ENCODE assay signal across 16 mouse cellular contexts in genomic region chr1:177643662-177644061, GRCm38 (mm10).
DNase-seq lines count a peak whose midpoint lies in the region; ATAC-seq and TF ChIP-seq lines count a peak whose summit lies in the region.
"Had no signal": no experiment of that assay in that cellular context is flagged by ENCODE, and none has a peak within 500 bp of the region (broad histone marks: within the 10 kb centered on the region; RNA-seq: fewer than 3 reads in every experiment).

No protein-coding gene starts in this region.

- TF ChIP-seq POLR2A in bone marrow macrophage, adult 2 months (IDR thresholded peaks at IDR 0.05; ENCODE audit: borderline replicate concordance, low read depth, low read length), result no peak

- H3K9ac ChIP-seq in hindbrain, postnatal 0 days (replicated peaks; ENCODE audit: low read length), result no peak overlapping the region
- no peak overlapping the region for H3K9ac ChIP-seq in hindbrain, embryonic 13.5 days
- no peak overlapping the region for H3K9ac ChIP-seq in intestine, embryonic 15.5 days
- H3K9ac ChIP-seq: heart, embryonic 12.5 days had no signal

- peak; percentile 66 for DNase-seq in hindbrain, postnatal 0 days (ENCODE audit: low spot score)
- DNase-seq in cerebellum, adult 18-20 months, result peak; percentile 69 to 71
- DNase-seq in thymus, postnatal 25 days, result no peak
- no peak for DNase-seq in spleen, adult 12 weeks (ENCODE audit: low spot score)
- DNase-seq in thymus, postnatal 10 days (ENCODE audit: low spot score in 2 of 2), result no peak
- DNase-seq: embryo, embryonic 11 days; heart, postnatal 4 days; lung, adult 2 months; right cerebral cortex, adult 18-20 months; thymus, adult 2 months had no signal

- no peak overlapping the region for H3K4me3 ChIP-seq in hindbrain, postnatal 0 days (ENCODE audit: low read length)
- no peak overlapping the region for H3K4me3 ChIP-seq in hindbrain, embryonic 13.5 days
- no peak overlapping the region for H3K4me3 ChIP-seq in bone marrow macrophage, adult 2 months (ENCODE audit: insufficient read depth, low read length)
- H3K4me3 ChIP-seq in intestine, embryonic 15.5 days (replicated peaks), result no peak overlapping the region
- H3K4me3 ChIP-seq: erythroblast, embryonic 14.5 days; heart, embryonic 12.5 days; megakaryocyte, embryonic 14.5 days had no signal

- 0 out of 2 replicates have a peak overlapping the region, but pooled peaks have one; percentile 4 for H3K27ac ChIP-seq in hindbrain, postnatal 0 days
- no peak overlapping the region for H3K27ac ChIP-seq in hindbrain, embryonic 13.5 days
- H3K27ac ChIP-seq in bone marrow macrophage, adult 2 months (ENCODE audit: insufficient read depth, low read depth, low read length), result peak overlapping the region; percentile 52
- H3K27ac ChIP-seq in intestine, embryonic 15.5 days, result 0 out of 2 replicates have a peak overlapping the region, but pooled peaks have one; percentile 17

- 66% methylated on average over 3 of the region's 3 CpGs for WGBS in hindbrain, postnatal 0 days
- WGBS in hindbrain, embryonic 13.5 days, result 83% methylated on average over 3 of the region's 3 CpGs
- 90% methylated on average over 3 of the region's 3 CpGs for WGBS in intestine, embryonic 15.5 days

- no peak overlapping the region for H3K4me2 ChIP-seq in hindbrain, postnatal 0 days (ENCODE audit: low read depth, low read length)
- no peak overlapping the region for H3K4me2 ChIP-seq in hindbrain, embryonic 13.5 days
- H3K4me2 ChIP-seq in intestine, embryonic 15.5 days (replicated peaks), result no peak overlapping the region
- H3K4me2 ChIP-seq: heart, embryonic 12.5 days had no signal

- peaks cover 8% of the 10 kb centered on the region; the same call in 1 of the 2 replicates for H3K4me1 ChIP-seq in hindbrain, postnatal 0 days (ENCODE audit: insufficient read depth, low read length)
- H3K4me1 ChIP-seq in hindbrain, embryonic 13.5 days (replicated peaks), result peaks cover 21% of the 10 kb centered on the region
- peaks cover 29% of the 10 kb centered on the region for H3K4me1 ChIP-seq in bone marrow macrophage, adult 2 months (ENCODE audit: control insufficient read depth, insufficient read depth, low read length)
- peaks cover 6% of the 10 kb centered on the region; the same call in 1 of the 2 replicates for H3K4me1 ChIP-seq in intestine, embryonic 15.5 days (replicated peaks)
- H3K4me1 ChIP-seq: megakaryocyte, embryonic 14.5 days had no signal

- no peak for TF ChIP-seq CTCF in hindbrain, postnatal 0 days (IDR thresholded peaks at IDR 0.05; ENCODE audit: low read depth)
- no peak for TF ChIP-seq CTCF in bone marrow macrophage, adult 2 months (IDR thresholded peaks at IDR 0.05; ENCODE audit: low read depth, low read length)

- ATAC-seq in hindbrain, postnatal 0 days, result peak; percentile 45; the same call in 1 of the 2 replicates
- ATAC-seq in hindbrain, embryonic 13.5 days (ENCODE audit: low FRiP score), result no peak
- no peak for ATAC-seq in intestine, embryonic 15.5 days

- H3K9me3 ChIP-seq in hindbrain, postnatal 0 days (ENCODE audit: low read length), result no peaks in the 10 kb centered on the region
- no peaks in the 10 kb centered on the region for H3K9me3 ChIP-seq in hindbrain, embryonic 13.5 days
- no peaks in the 10 kb centered on the region for H3K9me3 ChIP-seq in intestine, embryonic 15.5 days
- H3K9me3 ChIP-seq: heart, embryonic 12.5 days; megakaryocyte, embryonic 14.5 days had no signal

- no peaks in the 10 kb centered on the region for H3K27me3 ChIP-seq in hindbrain, postnatal 0 days (ENCODE audit: insufficient read depth, low read length)
- peaks cover 8% of the 10 kb centered on the region; the same call in 1 of the 2 replicates for H3K27me3 ChIP-seq in hindbrain, embryonic 13.5 days
- no peaks in the 10 kb centered on the region for H3K27me3 ChIP-seq in intestine, embryonic 15.5 days (replicated peaks)
- H3K27me3 ChIP-seq: heart, embryonic 12.5 days had no signal

- no peaks in the 10 kb centered on the region for H3K36me3 ChIP-seq in hindbrain, postnatal 0 days (ENCODE audit: insufficient read depth, low read length)
- no peaks in the 10 kb centered on the region for H3K36me3 ChIP-seq in hindbrain, embryonic 13.5 days
- H3K36me3 ChIP-seq in intestine, embryonic 15.5 days, result no peaks in the 10 kb centered on the region
- H3K36me3 ChIP-seq: heart, embryonic 12.5 days had no signal

Comparison
In these comparisons a context has a peak if more than half of its experiments do, and no peak if none do; other contexts are left out.
1. DNase-seq: peak in hindbrain, postnatal 0 days (single experiment) and cerebellum, adult 18-20 months (2 of 2); none in thymus, postnatal 25 days (single experiment), spleen, adult 12 weeks (single experiment) and thymus, postnatal 10 days (0 of 2).